Mouse (Mus musculus): Measurements from ENCODE around the gene Hectd2.

Gene Hectd2

GRCm38 (mm10) chr19:36561171-36561570 is 6.7 kb downstream of the Hectd2 start:
- in situ Hi-C loops (cut with MboI, MseI): no loop called here

DNA sequence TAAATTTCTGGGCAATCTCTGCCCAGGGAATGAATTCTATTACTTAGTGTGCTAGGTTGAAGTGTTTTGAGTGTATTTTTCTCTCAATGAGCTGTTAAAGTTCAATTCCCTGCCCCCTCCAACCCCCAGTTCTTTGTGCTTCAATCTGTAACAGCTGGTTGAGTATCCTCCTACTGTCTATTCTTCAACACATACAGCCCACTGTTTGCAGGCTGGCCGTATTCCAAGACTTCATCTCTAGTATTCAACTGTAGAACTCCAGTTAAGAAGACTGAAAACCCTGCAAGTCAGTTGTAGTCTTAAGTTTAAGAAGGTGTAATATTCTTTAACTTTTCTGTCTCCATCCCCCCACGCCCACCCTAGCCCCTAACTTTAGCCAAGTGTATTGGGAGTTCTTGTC is 10.0 kb downstream of the Hectd2 start:
- in situ Hi-C loops (cut with MboI, MseI): no loop called here

GRCm38 (mm10) chr19:36573986-36574385 is 19.5 kb downstream of the Hectd2 start:
- in situ Hi-C loops (cut with MboI, MseI): no loop called here

DNA sequence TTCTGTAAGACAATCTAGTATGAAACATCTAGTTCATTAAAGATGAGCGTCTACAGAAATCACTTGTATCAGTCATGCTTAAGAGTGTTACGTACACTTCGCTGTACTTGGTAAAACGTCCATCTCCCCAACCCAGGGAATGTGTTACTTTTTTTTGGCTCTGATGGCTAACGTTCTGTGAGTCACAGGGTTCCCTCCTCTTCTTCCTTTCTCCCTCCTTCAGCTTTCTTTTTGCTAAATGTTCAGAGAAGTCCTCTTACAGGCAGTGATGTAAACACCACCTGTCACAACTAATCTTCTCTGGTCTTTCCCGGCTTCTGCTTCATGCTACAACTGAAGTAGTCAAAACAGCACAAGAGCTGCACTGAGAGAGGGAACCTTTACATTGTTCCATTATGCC is 20.7 kb downstream of the Hectd2 start:
- in situ Hi-C loops (cut with MboI, MseI): no loop called here

DNA sequence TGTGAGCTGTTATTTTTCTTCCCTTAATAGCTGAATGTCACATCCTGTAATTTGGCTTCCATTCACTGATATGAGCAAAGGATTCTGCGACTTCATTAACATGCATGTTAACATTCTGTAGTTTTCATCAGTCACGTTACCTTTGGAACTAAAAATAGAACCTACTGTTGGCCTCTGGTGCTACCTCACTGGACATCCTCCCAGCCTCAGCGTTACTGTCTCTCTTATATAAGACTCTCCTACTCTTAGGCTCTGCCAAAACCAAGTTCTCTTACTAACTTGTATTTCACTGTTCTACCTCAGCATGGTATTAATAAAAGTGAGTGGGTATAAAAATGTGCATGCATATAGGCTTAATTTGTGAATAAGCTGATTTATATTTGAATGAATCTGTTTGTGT is 26.4 kb downstream of the Hectd2 start:
- in situ Hi-C loops (cut with MboI, MseI): no loop called here

DNA sequence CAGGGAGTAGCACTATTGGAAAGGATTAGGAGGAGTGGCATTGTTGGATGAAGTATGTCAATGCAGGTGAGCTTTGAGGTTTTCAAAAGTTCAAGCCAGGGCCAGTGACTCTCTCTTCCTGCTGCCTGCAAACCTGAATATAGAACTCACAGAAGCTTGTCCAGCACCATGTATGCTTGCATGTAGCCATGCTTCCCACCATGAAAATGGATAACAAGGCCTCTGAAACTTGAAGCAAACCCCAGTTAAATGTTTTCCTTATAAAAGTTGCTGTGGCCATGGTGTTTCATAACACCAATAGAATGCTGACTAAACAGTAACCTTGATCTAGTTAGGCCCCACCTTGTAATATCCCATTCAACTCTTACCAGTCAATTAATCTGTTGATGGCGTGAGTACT is 27.7 kb downstream of the Hectd2 start:
- in situ Hi-C loops (cut with MboI, MseI): no loop called here

- in situ Hi-C loops (cut with MboI, MseI): no loop called here
These were observed 31.1 kb downstream of the Hectd2 start for GRCm38 (mm10) chr19:36585505-36585904.

DNA sequence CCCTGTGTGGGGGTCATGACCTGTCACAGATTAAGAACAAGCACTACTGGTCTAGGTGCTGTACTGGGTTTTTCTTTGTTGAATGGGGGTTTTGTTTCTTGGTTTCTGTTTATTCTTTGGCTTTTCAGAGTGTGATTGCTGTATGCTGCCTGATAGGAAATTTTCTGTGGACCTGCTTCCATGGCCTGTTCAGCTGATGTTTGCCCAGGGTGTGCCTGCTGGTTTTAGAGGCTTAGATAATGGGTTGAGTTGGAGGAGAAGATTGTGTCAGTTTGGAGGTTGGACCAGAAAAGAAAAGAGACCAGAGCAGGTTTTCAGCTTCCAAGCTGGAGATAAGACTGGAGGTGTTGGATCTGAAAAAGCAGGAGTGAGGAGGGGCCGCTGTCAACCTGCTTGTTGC is 40.0 kb downstream of the Hectd2 start:
- in situ Hi-C loops (cut with MboI, MseI): no loop called here

DNA sequence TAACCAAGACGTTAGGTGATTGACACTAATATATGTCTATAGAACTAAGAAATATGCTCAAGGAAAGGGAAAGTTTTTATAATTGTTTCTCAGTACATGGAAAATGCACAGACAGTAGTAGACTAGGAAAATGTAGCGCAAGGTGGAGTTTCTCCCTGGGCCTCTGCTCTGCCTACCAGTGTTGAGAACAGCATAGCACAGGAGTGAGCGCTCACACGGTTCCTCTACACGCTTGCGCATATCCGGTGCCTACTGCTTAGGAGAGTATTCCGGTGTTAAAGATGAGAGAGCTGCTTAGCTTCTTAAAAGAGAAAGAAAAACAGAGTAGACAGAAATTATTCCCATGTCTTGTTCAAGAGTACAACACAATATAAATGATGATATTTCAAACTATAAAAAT is 47.4 kb downstream of the Hectd2 start:
- in situ Hi-C loops (cut with MboI, MseI): no loop called here

DNA sequence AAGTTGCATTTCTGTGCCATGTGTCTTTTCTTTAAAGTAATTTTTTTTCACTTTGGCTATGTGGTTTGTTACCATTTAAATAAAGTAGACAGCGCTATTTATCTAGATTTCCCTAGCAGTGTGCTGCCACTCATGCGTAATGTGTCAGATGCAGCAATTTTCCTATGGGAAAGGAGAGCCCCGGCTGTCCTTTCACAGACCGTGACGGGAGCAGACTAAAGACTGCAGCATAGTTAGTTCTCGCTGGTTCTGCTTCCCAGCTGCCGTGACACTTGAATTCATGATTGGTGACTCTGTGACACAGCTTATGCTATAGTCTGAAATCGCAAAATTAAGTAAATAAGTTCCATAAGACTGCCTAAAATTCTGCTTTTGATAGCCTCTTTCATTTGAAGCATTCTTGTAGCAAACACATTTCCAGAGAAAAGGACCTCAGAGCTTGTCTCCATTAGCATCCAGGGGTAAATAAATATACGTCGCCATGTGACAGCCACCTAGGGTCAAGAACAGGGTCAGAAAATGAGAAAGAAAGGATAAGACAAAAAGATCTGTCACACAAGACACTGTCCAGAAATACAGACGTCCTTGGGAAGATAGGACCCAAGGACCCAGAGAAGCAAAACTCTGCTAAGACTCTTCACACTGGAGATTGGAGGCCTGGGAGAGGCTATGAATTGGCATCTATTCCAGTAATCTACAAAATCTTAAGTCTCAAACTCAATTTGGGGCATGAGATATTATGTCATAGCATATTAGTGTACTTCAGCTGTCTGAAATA is 48.3 kb downstream of the Hectd2 start:
- in situ Hi-C loops (cut with MboI, MseI): no loop called here

- in situ Hi-C loops (cut with MboI, MseI): no loop called here
These were observed 51.8 kb downstream of the Hectd2 start for GRCm38 (mm10) chr19:36606270-36606669.

DNA sequence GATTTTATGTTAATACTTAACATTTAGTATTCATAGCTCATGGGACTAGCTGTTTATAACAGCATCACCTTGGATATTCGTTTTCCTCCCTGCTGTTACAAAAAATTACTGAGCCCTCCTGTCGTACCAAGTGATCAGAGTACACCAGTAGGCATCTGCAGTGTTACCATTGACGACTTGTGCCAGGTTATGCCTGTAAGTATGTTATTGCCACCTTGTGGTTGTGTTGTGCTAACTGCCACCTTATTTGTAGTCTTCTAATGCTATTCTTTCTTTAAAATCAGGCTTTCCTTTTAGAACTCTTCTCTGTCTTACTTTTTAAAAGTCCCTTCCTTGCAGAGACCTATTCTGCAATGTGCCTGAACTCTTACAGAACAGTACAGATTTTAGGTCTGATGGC is 54.8 kb downstream of the Hectd2 start:
- in situ Hi-C loops (cut with MboI, MseI): no loop called here

DNA sequence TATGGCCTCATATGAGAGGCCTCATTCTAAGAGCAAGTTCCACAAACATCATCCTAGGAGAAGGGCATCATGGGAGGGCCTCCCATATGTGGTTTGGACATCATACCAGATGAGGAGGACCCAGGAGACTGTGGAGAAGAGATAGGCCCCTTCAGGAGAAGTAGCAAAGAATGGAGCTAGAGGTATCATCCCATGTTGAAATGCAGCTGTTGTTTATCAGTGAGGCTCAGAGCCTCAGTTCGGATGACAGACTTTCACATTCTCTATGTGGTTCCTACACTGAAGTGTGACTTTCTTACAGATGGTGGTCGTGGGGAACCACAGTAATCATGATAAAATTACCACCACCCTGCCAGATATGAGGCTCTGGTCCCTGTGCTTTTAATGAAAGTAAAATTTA is 55.9 kb downstream of the Hectd2 start:
- in situ Hi-C loops (cut with MboI, MseI): no loop called here

DNA sequence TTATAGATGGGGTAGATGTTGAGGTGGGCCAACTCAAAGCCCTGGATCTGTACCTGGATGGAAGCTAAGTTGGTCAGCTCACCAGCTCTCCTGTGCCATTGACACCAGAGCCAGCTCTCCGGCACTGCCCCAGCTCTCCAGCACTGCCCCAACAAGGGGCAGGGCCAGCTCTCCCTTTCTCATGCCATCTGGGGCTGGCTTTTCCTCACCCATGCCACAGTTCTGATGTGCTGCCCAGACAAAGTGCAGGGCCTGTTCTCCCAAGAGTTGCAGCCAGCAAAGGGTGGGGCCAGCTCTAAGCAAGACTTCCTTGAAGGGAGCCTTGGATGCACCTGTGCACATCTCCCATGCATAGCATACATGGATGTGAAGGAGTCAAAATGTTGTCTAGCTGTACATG is 71.5 kb downstream of the Hectd2 start:
- in situ Hi-C loops (cut with MboI, MseI): no loop called here

GRCm38 (mm10) chr19:36626881-36627280 is 72.4 kb downstream of the Hectd2 start:
- in situ Hi-C loops (cut with MboI, MseI): no loop called here

GRCm38 (mm10) chr19:36629394-36629910 is 75.0 kb downstream of the Hectd2 start:
- in situ Hi-C loops (cut with MboI, MseI): no loop called here

- in situ Hi-C loops (cut with MboI, MseI): no loop called here
These were observed 75.9 kb downstream of the Hectd2 start for GRCm38 (mm10) chr19:36630361-36630760.

DNA sequence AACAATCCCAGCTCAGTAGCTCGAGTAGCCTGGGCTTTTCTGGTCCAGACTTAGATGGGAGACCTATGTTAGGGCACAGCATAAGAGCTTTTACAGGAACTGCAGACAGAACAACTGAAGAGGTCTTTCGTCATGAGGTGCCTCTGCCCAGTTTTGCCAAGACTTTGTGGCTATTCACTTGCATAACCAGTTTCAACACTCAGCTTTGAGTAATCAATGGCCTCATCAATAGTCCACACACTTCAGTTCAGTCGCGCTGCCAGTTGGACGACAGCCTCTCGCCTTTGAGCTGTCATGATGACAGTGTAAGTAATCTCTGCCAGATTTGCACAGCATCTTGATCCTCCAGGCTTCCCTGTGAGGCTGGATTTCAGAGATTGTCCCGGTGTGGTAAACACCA is 80.3 kb downstream of the Hectd2 start:
- in situ Hi-C loops (cut with MboI, MseI): no loop called here

DNA sequence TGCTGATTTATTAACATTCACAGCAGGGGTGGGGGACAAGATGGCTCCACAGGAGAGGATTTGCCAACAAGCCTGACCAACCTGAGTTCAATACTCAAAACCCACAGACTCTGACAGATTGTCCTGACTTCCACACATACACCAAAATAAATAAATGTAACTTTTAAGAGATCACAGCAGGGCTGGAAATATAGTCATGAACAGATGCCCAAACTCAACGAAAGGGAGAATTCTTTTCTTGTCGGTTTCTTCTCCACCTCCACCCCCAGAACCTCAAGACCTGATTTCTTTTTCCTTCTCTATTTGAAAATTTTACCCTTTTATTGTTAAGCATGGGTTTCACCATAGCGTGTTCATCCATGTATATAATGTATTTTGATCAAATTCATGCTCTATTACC is 82.8 kb downstream of the Hectd2 start:
- in situ Hi-C loops (cut with MboI, MseI): no loop called here

DNA sequence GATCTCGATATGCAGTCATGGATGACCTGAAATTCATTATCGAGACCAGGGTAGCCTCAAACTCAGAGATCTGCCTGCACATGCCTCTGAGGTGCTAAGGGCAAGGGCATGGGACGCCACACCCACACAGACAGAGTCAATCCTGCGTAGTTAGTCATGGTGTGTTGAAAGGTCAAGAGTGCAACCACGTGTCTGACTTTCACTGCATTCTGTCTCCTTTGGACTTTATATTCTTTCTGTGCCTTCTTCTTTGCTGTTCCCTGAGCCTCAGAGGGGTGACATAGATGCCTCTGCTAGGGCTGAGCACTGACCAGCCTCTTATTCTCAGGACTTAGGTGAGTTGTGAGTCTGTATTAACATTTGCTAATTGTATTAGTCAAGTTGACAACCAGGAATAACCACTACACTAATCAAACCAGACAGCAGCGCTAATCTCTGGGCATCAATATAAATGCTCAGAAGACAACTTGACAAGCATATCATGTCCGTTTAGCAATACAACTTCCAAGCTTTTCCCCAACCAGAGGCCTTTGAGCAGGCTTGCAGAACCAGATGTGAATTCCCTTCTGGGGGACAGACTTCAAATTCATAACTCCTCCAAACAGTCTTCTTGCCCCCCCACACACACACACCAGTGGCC is 83.6 kb downstream of the Hectd2 start:
- in situ Hi-C loops (cut with MboI, MseI): no loop called here

- in situ Hi-C loops (cut with MboI, MseI): no loop called here
These were observed 84.6 kb downstream of the Hectd2 start for GRCm38 (mm10) chr19:36639072-36639471.

- in situ Hi-C loops (cut with MboI, MseI): no loop called here
These were observed 86.7 kb downstream of the Hectd2 start for GRCm38 (mm10) chr19:36641128-36641527.

DNA sequence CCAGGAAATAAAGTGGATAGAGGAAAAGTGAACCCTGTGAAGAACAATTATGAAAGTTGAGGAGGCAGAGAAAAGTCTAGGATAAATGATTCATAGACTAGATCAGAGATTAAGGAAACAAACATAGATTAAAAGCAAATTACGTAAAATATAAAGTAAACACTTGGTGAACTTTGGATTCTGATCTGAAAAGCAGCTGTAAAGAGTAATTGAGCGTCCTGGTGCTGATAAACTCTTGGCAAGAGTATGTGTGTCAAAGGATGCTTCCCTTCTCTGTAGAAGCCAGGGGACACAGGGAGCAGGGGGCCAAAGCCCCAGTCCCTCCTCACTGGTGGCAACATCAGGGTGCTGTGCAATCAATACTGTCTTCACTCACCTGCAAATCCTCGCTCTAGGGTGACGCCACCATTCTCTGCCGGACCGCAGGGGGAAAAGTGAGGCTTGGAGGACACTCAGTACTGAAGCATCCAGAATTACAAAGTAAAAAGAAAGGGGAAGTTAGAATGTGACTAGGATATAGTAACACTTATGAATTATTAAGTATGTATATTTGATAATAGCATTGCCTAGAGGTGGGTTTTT is 91.0 kb downstream of the Hectd2 start:
- in situ Hi-C loops (cut with MboI, MseI): no loop called here
